Mouse (Mus musculus) liver, adult 2 months (tissue): ENCODE measurements around the gene Zfp740.

Source experiments
- CTCF ChIP-seq: fragments of 200-500 bp; IDR thresholded peaks from 2 replicates; pipeline ENCODE4 v1.5.1; 2011; ENCODE audit warnings: low read depth, low read length, control low read depth
- POLR2A ChIP-seq: fragments of 200-500 bp; IDR thresholded peaks from 2 replicates; pipeline ENCODE4 v1.6.1; 2011; ENCODE audit warnings: low read length, control low read depth; ENCODE audit not compliant: insufficient read depth; ENCODE audit errors: extremely low read depth

DNA sequence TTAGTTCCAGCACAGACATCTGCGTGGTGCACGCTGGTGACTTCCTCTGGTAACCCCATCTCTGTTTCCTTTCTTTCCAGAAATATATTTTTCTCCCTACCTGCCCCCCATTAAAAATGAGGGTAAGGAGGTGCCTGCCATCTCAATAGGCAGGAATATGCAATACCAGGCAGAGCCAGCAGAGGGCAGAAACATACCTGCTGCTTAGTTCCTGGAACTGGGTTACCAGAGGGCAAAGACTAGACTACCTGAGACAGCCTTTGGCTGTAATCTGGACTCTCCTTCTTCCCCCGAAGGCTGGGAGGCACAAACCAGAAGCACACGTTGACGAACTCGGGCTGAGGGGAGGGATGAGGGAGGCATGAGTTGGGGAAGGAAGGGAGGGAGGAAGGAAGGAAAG, 24.8 kb upstream of the Zfp740 start:
- TF ChIP-seq POLR2A (no peak), CTCF (peak; percentile 67)
